Comparison of ENCODE assay signal across 16 mouse cellular contexts in genomic region chr6:127841326-127841725, GRCm38 (mm10). TPM values are rescaled to one million over a fixed set of nuclear protein-coding genes. Genes with fewer than 3 reads are reported as not detected.
DNase-seq lines count a peak whose midpoint lies in the region; TF ChIP-seq lines count a peak whose summit lies in the region.
"Had no signal": no experiment of that assay in that cellular context is flagged by ENCODE, and none has a peak within 500 bp of the region (broad histone marks: within the 10 kb centered on the region; RNA-seq: fewer than 3 reads in every experiment).

No protein-coding gene starts in this region.

- H3K4me3 ChIP-seq in thymus, adult 2 months (ENCODE audit: control insufficient read depth, insufficient read depth, low read length): no peak overlapping the region
- H3K4me3 ChIP-seq: embryonic facial prominence, embryonic 10.5 days; embryonic facial prominence, embryonic 12.5 days; forebrain, embryonic 13.5 days; forebrain, embryonic 15.5 days had no signal

- TF ChIP-seq CTCF in thymus, adult 2 months (IDR thresholded peaks at IDR 0.05; ENCODE audit: borderline replicate concordance, control insufficient read depth, extremely low read depth, insufficient read depth, low read length, poor library complexity): no peak

- no peaks in the 10 kb centered on the region for H3K36me3 ChIP-seq in thymus, adult 2 months (ENCODE audit: control insufficient read depth, insufficient read depth, low read length)
- H3K36me3 ChIP-seq: embryonic facial prominence, embryonic 10.5 days; embryonic facial prominence, embryonic 12.5 days; forebrain, embryonic 15.5 days had no signal

- WGBS in thymus, adult 2 months: 66% methylated on average over 7 of the region's 7 CpGs

- no peak overlapping the region for H3K27ac ChIP-seq in thymus, adult 2 months (ENCODE audit: control insufficient read depth, insufficient read depth, low read length)
- H3K27ac ChIP-seq: embryonic facial prominence, embryonic 10.5 days; embryonic facial prominence, embryonic 12.5 days; forebrain, embryonic 13.5 days; forebrain, embryonic 15.5 days had no signal

- DNase-seq in cerebellum, postnatal 14 days: peak; percentile 16 to 39
- no peak for DNase-seq in cerebellum, adult 11-12 months
- peak; percentile 71 for DNase-seq in heart, adult 11 months
- DNase-seq in heart, adult 9 months (ENCODE audit: low spot score in 2 of 2): no peak
- no peak for DNase-seq in thymus, adult 2 months
- DNase-seq: adrenal gland, adult 2 months; adrenal gland, postnatal 10 days; adrenal gland, postnatal 25 days; cerebellum, adult 2 months; cerebellum, adult 9-10 months; cerebellum, postnatal 25 days; forebrain, postnatal 0 days had no signal

- TF ChIP-seq POLR2A in thymus, adult 2 months (IDR thresholded peaks at IDR 0.05; ENCODE audit: control insufficient read depth, extremely low read depth, insufficient read depth, low read length, poor library complexity): no peak

- H3K27me3 ChIP-seq in thymus, adult 2 months (ENCODE audit: control insufficient read depth, insufficient read depth, low read length): no peaks in the 10 kb centered on the region
- H3K27me3 ChIP-seq: embryonic facial prominence, embryonic 12.5 days; forebrain, embryonic 13.5 days; forebrain, embryonic 15.5 days had no signal

- no peaks in the 10 kb centered on the region for H3K4me1 ChIP-seq in thymus, adult 2 months (replicated peaks; ENCODE audit: control insufficient read depth, insufficient read depth, low read length)
- H3K4me1 ChIP-seq: embryonic facial prominence, embryonic 12.5 days; forebrain, embryonic 13.5 days; forebrain, embryonic 15.5 days had no signal

RNA-seq across cellular contexts. Expression of gene Tspan11, which starts 46.1 kb away (rescaled TPM):
- 1.4 and 2.4 TPM in 2 replicates for polyA plus RNA-seq in thymus, adult 2 months (2012; rRNA removed)

Comparison
In these comparisons a context has a peak if more than half of its experiments do, and no peak if none do; other contexts are left out.
1. DNase-seq: peak in cerebellum, postnatal 14 days (2 of 2) and heart, adult 11 months (single experiment); none in cerebellum, adult 11-12 months (single experiment), heart, adult 9 months (0 of 2) and thymus, adult 2 months (single experiment).